Mouse (Mus musculus): ENCODE measurements around the gene Rims1. TPM values are rescaled to one million over a fixed set of nuclear protein-coding genes. Genes with fewer than 3 reads are reported as not detected.

The Rims1 gene
- polyA plus RNA-seq, 1 experiment from 2014 or later = 1.2 TPM

- no peaks in the 10 kb centered on the region for H3K36me3 ChIP-seq (ENCODE audit: control insufficient read depth, insufficient read depth)
- no peak overlapping the region for H3K4me2 ChIP-seq (ENCODE audit: low read depth, low read length)
- ATAC-seq (replicated peaks; ENCODE audit: extremely low read depth, insufficient read depth, low FRiP score) = no peak
- H3K9me3 ChIP-seq (replicated peaks; ENCODE audit: control insufficient read depth, low read length) = no peaks in the 10 kb centered on the region
- no peak overlapping the region for H3K9ac ChIP-seq (ENCODE audit: low read length)
- no peak overlapping the region for H3K4me3 ChIP-seq (ENCODE audit: low read length)
- H3K4me1 ChIP-seq (ENCODE audit: control insufficient read depth, insufficient read depth, low read length) = no peaks in the 10 kb centered on the region
- no peak overlapping the region for H3K27ac ChIP-seq (ENCODE audit: low read length)
- no peaks in the 10 kb centered on the region for H3K27me3 ChIP-seq (ENCODE audit: control insufficient read depth, insufficient read depth, low read length)
Observed at GRCm38 (mm10) chr1:22248898-22249386, 556.9 kb downstream of the Rims1 start.

DNA sequence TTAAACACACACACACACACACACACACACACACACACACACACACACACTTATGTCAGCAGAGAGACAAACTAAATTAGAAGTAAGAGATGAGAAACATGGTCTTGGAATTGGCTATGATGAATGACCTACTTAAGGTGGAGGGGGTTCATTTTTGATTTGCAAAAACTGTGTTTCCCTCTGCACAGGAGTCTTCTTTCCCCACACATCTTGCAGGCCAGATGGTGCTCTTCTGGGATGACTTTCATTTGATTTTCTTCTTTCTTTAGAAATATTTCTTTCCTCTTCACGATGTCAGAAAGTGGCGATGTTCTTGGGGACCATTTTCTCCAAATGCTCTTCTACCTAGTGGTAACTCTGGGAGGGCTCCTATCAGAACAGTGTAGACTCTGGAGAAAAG, 560.0 kb downstream of the Rims1 start:
- no peaks in the 10 kb centered on the region for H3K27me3 ChIP-seq (ENCODE audit: control insufficient read depth, insufficient read depth, low read length)
- no peak overlapping the region for H3K4me2 ChIP-seq (ENCODE audit: low read depth, low read length)
- H3K27ac ChIP-seq (ENCODE audit: low read length) = no peak overlapping the region
- 84% methylated on average over 2 of the region's 2 CpGs for WGBS
- no peak overlapping the region for H3K9ac ChIP-seq (ENCODE audit: low read length)
- H3K4me3 ChIP-seq (ENCODE audit: low read length) = no peak overlapping the region
- no peak for ATAC-seq (replicated peaks; ENCODE audit: extremely low read depth, insufficient read depth, low FRiP score)
- no peaks in the 10 kb centered on the region for H3K9me3 ChIP-seq (replicated peaks; ENCODE audit: control insufficient read depth, low read length)
- H3K4me1 ChIP-seq (ENCODE audit: control insufficient read depth, insufficient read depth, low read length) = no peaks in the 10 kb centered on the region
- no peaks in the 10 kb centered on the region for H3K36me3 ChIP-seq (ENCODE audit: control insufficient read depth, insufficient read depth)
